Mouse (Mus musculus) adrenal gland, postnatal 4 days (tissue): Measurements from ENCODE around the gene Fzd2. TPM values are rescaled to one million over a fixed set of nuclear protein-coding genes. Genes with fewer than 3 reads are reported as not detected.

Experiments used
- DNase-seq, 2 experiments: peaks; one replicate each; pipeline ENCODE4 v3.0.0; 2021 to 2022; ENCODE audit warnings: low spot score in 2 of 2, mixed read lengths in 2 of 2
- total RNA-seq, 2 experiments: library from RNA; stranded (reverse); gene quantifications; 2 replicates each; pipeline ENCODE4 v1.2.3; 2021

Fzd2 gene
- total RNA-seq, 2 experiments from 2014 or later: 11.9 to 16.3 TPM

GRCm38 (mm10) chr11:102611317-102611705 lies 7.1 kb downstream of the Fzd2 start:
- DNase-seq: no peak

GRCm38 (mm10) chr11:102619449-102619848 lies 15.3 kb downstream of the Fzd2 start:
- no peak for DNase-seq

GRCm38 (mm10) chr11:102623876-102624789 lies 19.9 kb downstream of the Fzd2 start:
- DNase-seq: no peak

- no peak for DNase-seq
Measured at GRCm38 (mm10) chr11:102624888-102625407, 20.8 kb downstream of the Fzd2 start.

GRCm38 (mm10) chr11:102627171-102627931 lies 23.2 kb downstream of the Fzd2 start:
- no peak for DNase-seq

GRCm38 (mm10) chr11:102628529-102628928 lies 24.3 kb downstream of the Fzd2 start:
- no peak for DNase-seq

GRCm38 (mm10) chr11:102629375-102629774 lies 25.2 kb downstream of the Fzd2 start:
- DNase-seq: no peak

GRCm38 (mm10) chr11:102630731-102631130 lies 26.5 kb downstream of the Fzd2 start:
- DNase-seq: no peak

GRCm38 (mm10) chr11:102631203-102631602 lies 27.0 kb downstream of the Fzd2 start:
- DNase-seq: no peak

GRCm38 (mm10) chr11:102632725-102633124 lies 28.5 kb downstream of the Fzd2 start:
- no peak for DNase-seq

- no peak for DNase-seq
Measured at GRCm38 (mm10) chr11:102633379-102633778, 29.2 kb downstream of the Fzd2 start.

GRCm38 (mm10) chr11:102636887-102637286 lies 32.7 kb downstream of the Fzd2 start:
- DNase-seq: no peak

GRCm38 (mm10) chr11:102643891-102644382 lies 39.7 kb downstream of the Fzd2 start:
- peak in 1 of 2 experiments; percentile 13 for DNase-seq

GRCm38 (mm10) chr11:102646226-102646625 lies 42.0 kb downstream of the Fzd2 start:
- DNase-seq: no peak

GRCm38 (mm10) chr11:102647885-102648284 lies 43.7 kb downstream of the Fzd2 start:
- DNase-seq: no peak

GRCm38 (mm10) chr11:102651381-102651780 lies 47.2 kb downstream of the Fzd2 start:
- DNase-seq: peak in 1 of 2 experiments; percentile 44

- DNase-seq: no peak
Measured at GRCm38 (mm10) chr11:102652844-102653243, 48.6 kb downstream of the Fzd2 start.

- DNase-seq: no peak
Measured at GRCm38 (mm10) chr11:102655888-102656287, 51.7 kb downstream of the Fzd2 start.

GRCm38 (mm10) chr11:102656326-102656926 lies 52.2 kb downstream of the Fzd2 start:
- no peak for DNase-seq

GRCm38 (mm10) chr11:102656931-102657330 lies 52.7 kb downstream of the Fzd2 start:
- DNase-seq: no peak
